Comparison of ENCODE assay signal across 8 mouse cellular contexts in genomic region chr14:19986614-19987357, GRCm38 (mm10). TPM values are rescaled to one million over a fixed set of nuclear protein-coding genes. Genes with fewer than 3 reads are reported as not detected.
A peak's percentile ranks its signal among the peaks of the same experiment; 100 is the strongest.
DNase-seq lines count a peak whose midpoint lies in the region; ATAC-seq lines count a peak whose summit lies in the region.

No protein-coding gene starts in this region.

- H3K4me3 ChIP-seq in hindbrain, embryonic 13.5 days: peak overlapping the region; percentile 31

- H3K9ac ChIP-seq in hindbrain, embryonic 13.5 days: peak overlapping the region; percentile 76

- H3K27ac ChIP-seq in hindbrain, embryonic 13.5 days: peak overlapping the region; percentile 100

- peaks cover 46% of the 10 kb centered on the region for H3K4me1 ChIP-seq in hindbrain, embryonic 13.5 days (replicated peaks)

- under 1% methylated on average over 13 of the region's 13 CpGs for whole genome bisulfite sequencing in hindbrain, embryonic 13.5 days

- peak; percentile 95 for DNase-seq in R1 (ENCODE audit: low read depth, low spot score)
- DNase-seq in cerebellum, adult 9-11 months: peak; percentile 69
- DNase-seq in frontal cortex, postnatal 14 days (ENCODE audit: low spot score in 2 of 2): peak; percentile 77 to 81
- peak; percentile 71 to 82 for DNase-seq in layer of hippocampus, postnatal 25 days (ENCODE audit: extremely low spot score in 1 of 2, low spot score in 1 of 2)
- DNase-seq in lung, postnatal 10 days: peak; percentile 85
- DNase-seq in retina, postnatal 7 days (ENCODE audit: low read depth, low spot score): peak; percentile 59
- peak; percentile 83 for DNase-seq in yolk sac, embryonic 10.5 days (ENCODE audit: low spot score)

- peak overlapping the region; percentile 55 for H3K4me2 ChIP-seq in hindbrain, embryonic 13.5 days

- no peaks in the 10 kb centered on the region for H3K9me3 ChIP-seq in hindbrain, embryonic 13.5 days

- peak; percentile 92 for ATAC-seq in hindbrain, embryonic 13.5 days (ENCODE audit: low FRiP score)

- no peaks in the 10 kb centered on the region for H3K27me3 ChIP-seq in hindbrain, embryonic 13.5 days

- H3K36me3 ChIP-seq in hindbrain, embryonic 13.5 days: no peaks in the 10 kb centered on the region

RNA-seq across cellular contexts. Expression of gene Gng2, which starts 9.4 kb away (rescaled TPM):
- polyA plus RNA-seq in hindbrain, embryonic 13.5 days (2015; fragmentation: Nextera tagmentation; extraction: Ambion mirVana): 374 and 390 TPM in 2 replicates
- 100 to 1,000 TPM; 311 to 324 TPM for total RNA-seq in layer of hippocampus, postnatal 25 days (2021)

Comparison
In these comparisons a context has a peak if more than half of its experiments do, and no peak if none do; other contexts are left out.
1. Peak in every context shown above with its lines: DNase-seq, ATAC-seq, H3K4me3 ChIP-seq and H3K27ac ChIP-seq.